Mouse (Mus musculus) C2C12 (cell line): ENCODE data around the gene Gm11541.

ENCODE experiments used
- CTCF ChIP-seq: IDR thresholded peaks from one replicate; pipeline ENCODE4 v1.5.1; 2011; ENCODE audit not compliant: control insufficient read depth, insufficient read depth, insufficient read length
- FOSL1 ChIP-seq: IDR thresholded peaks from one replicate; pipeline ENCODE4 v1.8.0; 2011; ENCODE audit warnings: mild to moderate bottlenecking, low read length; ENCODE audit not compliant: poor library complexity, insufficient read depth, severe bottlenecking
- MAX ChIP-seq: IDR thresholded peaks from one replicate; pipeline ENCODE4 v1.6.1; 2011; ENCODE audit warnings: mild to moderate bottlenecking, control low read depth
- MYOD1 ChIP-seq: IDR thresholded peaks from one replicate; pipeline ENCODE4 v1.6.1; 2011; ENCODE audit warnings: low read depth; ENCODE audit not compliant: control insufficient read depth, insufficient read length
- USF1 ChIP-seq: IDR thresholded peaks from one replicate; pipeline ENCODE4 v1.6.1; 2011; ENCODE audit warnings: low read depth, mild to moderate bottlenecking, control low read depth, moderate library complexity

DNA sequence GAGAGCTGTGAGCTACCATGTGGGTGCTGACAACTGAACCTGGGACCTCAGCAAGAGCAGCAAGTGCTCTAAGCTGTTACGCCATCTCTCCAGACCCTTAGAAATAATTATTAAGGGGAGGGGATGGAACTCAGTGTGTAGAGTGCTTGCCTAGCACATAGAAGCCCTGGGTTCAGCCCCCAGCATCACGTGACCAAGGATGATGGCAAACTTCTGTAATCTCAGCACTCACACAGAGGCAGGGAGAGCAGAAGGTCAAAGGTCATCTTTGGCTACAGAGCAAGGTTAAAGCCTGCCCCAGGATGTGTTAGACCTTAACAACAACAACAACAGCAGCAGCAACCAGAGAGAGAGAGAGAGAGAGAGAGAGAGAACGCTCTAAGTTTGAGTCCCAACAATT lies 24.2 kb upstream of the Gm11541 start:
- no peak for TF ChIP-seq CTCF
- TF ChIP-seq FOSL1 = no peak
- TF ChIP-seq MYOD1 = no peak
- no peak for TF ChIP-seq MAX
- TF ChIP-seq USF1 = peak; percentile 61
